22 mouse cellular contexts compared by ENCODE assay signal in the genomic region with DNA sequence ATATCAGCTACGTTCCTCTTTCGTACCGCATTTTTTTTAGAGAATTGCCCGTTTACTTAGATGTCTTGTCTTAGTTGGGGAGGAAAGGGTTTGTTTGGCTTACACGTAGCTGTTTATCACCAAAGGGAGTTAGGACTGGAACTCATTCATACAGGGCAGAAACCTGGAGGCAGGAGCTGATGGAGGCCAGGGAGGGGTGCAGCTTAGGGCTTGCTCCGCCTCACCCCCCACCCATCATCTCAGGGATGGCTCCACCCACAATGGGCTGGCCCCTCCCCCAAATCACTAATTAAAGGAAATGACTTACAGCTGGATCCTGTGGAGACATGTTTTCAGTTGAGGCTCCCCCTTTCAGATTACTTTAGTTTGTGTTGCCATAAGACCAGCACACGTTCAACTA. TPM values are rescaled to one million over a fixed set of nuclear protein-coding genes. Genes with fewer than 3 reads are reported as not detected.
DNase-seq lines count a peak whose midpoint lies in the region; ATAC-seq and TF ChIP-seq lines count a peak whose summit lies in the region.
"Had no signal": no experiment of that assay in that cellular context is flagged by ENCODE, and none has a peak within 500 bp of the region (broad histone marks: within the 10 kb centered on the region; RNA-seq: fewer than 3 reads in every experiment).

No protein-coding gene starts in this region.

- TF ChIP-seq CTCF in liver, postnatal 0 days (IDR thresholded peaks at IDR 0.05; ENCODE audit: low read depth): no peak

- peak; percentile 19 for DNase-seq in cerebellum, adult 9-10 months
- DNase-seq in cerebellum, adult 11 months: no peak
- no peak for DNase-seq in liver, postnatal 0 days
- DNase-seq in A20 (ENCODE audit: low read depth, low spot score) (peak; percentile 92), ZHBTc4 (ENCODE audit: low read depth, low spot score) (peak; percentile 46)
- no peak for DNase-seq in adrenal gland, postnatal 14 days
- DNase-seq in left cerebral cortex, adult 18-20 months (ENCODE audit: low spot score in 2 of 2): no peak
- DNase-seq: cerebellum, adult 18-20 months; gastrocnemius, postnatal 14 days; heart, adult 18-20 months; heart, postnatal 14 days; layer of hippocampus, adult 9-11 months; thymus, adult 18-20 months had no signal

- peak overlapping the region; percentile 30; the same call in 1 of the 2 replicates for H3K27ac ChIP-seq in liver, embryonic 12.5 days
- no peak overlapping the region for H3K27ac ChIP-seq in liver, postnatal 0 days (ENCODE audit: low read depth)
- H3K27ac ChIP-seq: forebrain, embryonic 10.5 days; heart, embryonic 13.5 days; hindbrain, postnatal 0 days; left cerebral cortex, adult 2 months; liver, embryonic 14.5 days; midbrain, embryonic 15.5 days; neural tube, embryonic 12.5 days had no signal

- H3K36me3 ChIP-seq in liver, embryonic 12.5 days: peaks cover 48% of the 10 kb centered on the region
- peaks cover 29% of the 10 kb centered on the region for H3K36me3 ChIP-seq in liver, postnatal 0 days (replicated peaks; ENCODE audit: insufficient read depth, low read length)

- H3K9me3 ChIP-seq in liver, embryonic 12.5 days (replicated peaks): 0 out of 2 replicates have a peak, but pooled peaks cover 4% of the 10 kb centered on the region
- H3K9me3 ChIP-seq in liver, postnatal 0 days (ENCODE audit: low read length): 0 out of 2 replicates have a peak, but pooled peaks cover 5% of the 10 kb centered on the region
- H3K9me3 ChIP-seq: forebrain, embryonic 10.5 days; midbrain, embryonic 15.5 days; neural tube, embryonic 12.5 days had no signal

- H3K4me3 ChIP-seq in liver, embryonic 12.5 days: no peak overlapping the region
- H3K4me3 ChIP-seq in liver, postnatal 0 days (ENCODE audit: low read depth, low read length): no peak overlapping the region
- H3K4me3 ChIP-seq: forebrain, embryonic 10.5 days; heart, embryonic 13.5 days; left cerebral cortex, adult 2 months; midbrain, embryonic 15.5 days; neural tube, embryonic 12.5 days had no signal

- H3K27me3 ChIP-seq in liver, embryonic 12.5 days (replicated peaks): no peaks in the 10 kb centered on the region
- H3K27me3 ChIP-seq in liver, postnatal 0 days (ENCODE audit: insufficient read depth, low read length): no peaks in the 10 kb centered on the region
- H3K27me3 ChIP-seq: heart, embryonic 13.5 days; midbrain, embryonic 15.5 days; neural tube, embryonic 12.5 days had no signal

- no peak for ATAC-seq in liver, embryonic 12.5 days
- no peak for ATAC-seq in liver, postnatal 0 days
- ATAC-seq: forebrain, embryonic 16.5 days; hindbrain, postnatal 0 days; midbrain, embryonic 15.5 days had no signal

- H3K4me1 ChIP-seq in liver, embryonic 12.5 days: peaks cover 25% of the 10 kb centered on the region
- H3K4me1 ChIP-seq in liver, postnatal 0 days (ENCODE audit: insufficient read depth): peaks cover 7% of the 10 kb centered on the region; the same call in 1 of the 2 replicates

- TF ChIP-seq EP300 in liver, postnatal 0 days (IDR thresholded peaks at IDR 0.05; ENCODE audit: low read depth): no peak

- WGBS in liver, embryonic 12.5 days (ENCODE audit: insufficient replicate concordance): 78% methylated on average over 7 of the region's 7 CpGs
- WGBS in liver, postnatal 0 days (ENCODE audit: insufficient replicate concordance): 81% methylated on average over 7 of the region's 7 CpGs

- no peak overlapping the region for H3K4me2 ChIP-seq in liver, embryonic 12.5 days
- H3K4me2 ChIP-seq in liver, postnatal 0 days (ENCODE audit: low read depth, low read length): no peak overlapping the region
- H3K4me2 ChIP-seq: heart, embryonic 13.5 days; midbrain, embryonic 15.5 days; neural tube, embryonic 12.5 days had no signal

- no peak overlapping the region for H3K9ac ChIP-seq in liver, embryonic 12.5 days
- no peak overlapping the region for H3K9ac ChIP-seq in liver, postnatal 0 days (replicated peaks)
- H3K9ac ChIP-seq: heart, embryonic 13.5 days; liver, embryonic 14.5 days; midbrain, embryonic 15.5 days; neural tube, embryonic 12.5 days had no signal

RNA-seq across cellular contexts. Expression of gene Slc35e3, which starts 1.5 kb away (rescaled TPM):
- polyA plus RNA-seq in liver, embryonic 12.5 days (2016; fragmentation: Nextera tagmentation; extraction: Ambion mirVana): 5.2 and 5.3 TPM in 2 replicates
- polyA plus RNA-seq in liver, postnatal 0 days (2015; fragmentation: Nextera tagmentation; extraction: Ambion mirVana): 2.8 and 3.7 TPM in 2 replicates
- total RNA-seq in adrenal gland, postnatal 14 days (2021): 10.3 and 13.4 TPM in 2 replicates
- total RNA-seq in left cerebral cortex, adult 18-20 months (2021): 10 to 100 TPM; 29.9 to 30.8 TPM

RNA-seq across cellular contexts. Expression of gene Mdm2, which starts 37.2 kb away (rescaled TPM):
- 35.6 and 36.9 TPM in 2 replicates for polyA plus RNA-seq in liver, embryonic 12.5 days (2016; fragmentation: Nextera tagmentation; extraction: Ambion mirVana)
- polyA plus RNA-seq in liver, postnatal 0 days (2015; fragmentation: Nextera tagmentation; extraction: Ambion mirVana): 10.5 and 11.3 TPM in 2 replicates
- 42.6 and 53.7 TPM in 2 replicates for total RNA-seq in adrenal gland, postnatal 14 days (2021)
- 10 to 100 TPM; 53.5 to 56.2 TPM for total RNA-seq in left cerebral cortex, adult 18-20 months (2021)

RNA-seq across cellular contexts. Expression of gene Nup107, which starts 44.8 kb away (rescaled TPM):
- polyA plus RNA-seq in liver, embryonic 12.5 days (2016; fragmentation: Nextera tagmentation; extraction: Ambion mirVana): 80.3 and 81.3 TPM in 2 replicates
- polyA plus RNA-seq in liver, postnatal 0 days (2015; fragmentation: Nextera tagmentation; extraction: Ambion mirVana): 12.9 and 15.0 TPM in 2 replicates
- 14.0 and 14.8 TPM in 2 replicates for total RNA-seq in adrenal gland, postnatal 14 days (2021)
- total RNA-seq in left cerebral cortex, adult 18-20 months (2021): 10 to 100 TPM; 14.0 to 14.7 TPM

Comparison
In these comparisons a context has a peak if more than half of its experiments do, and no peak if none do; other contexts are left out.
1. DNase-seq: peak in cerebellum, adult 9-10 months (single experiment), A20 (single experiment) and ZHBTc4 (single experiment); none in cerebellum, adult 11 months (single experiment), liver, postnatal 0 days (single experiment), adrenal gland, postnatal 14 days (single experiment) and left cerebral cortex, adult 18-20 months (0 of 2).